Mouse (Mus musculus): ENCODE measurements at regions not wholly inside any gene's neighbourhood (a gene's known extent, or its start where the extent isn't known, plus 50 kb on each side); places are given as distances from the start of the nearest gene placed in this dataset.
"Not testable (repeated sequence)": the region's sequence is repeated elsewhere in the genome, so short reads cannot be mapped to it uniquely, and the experiment has no call there.

DNA sequence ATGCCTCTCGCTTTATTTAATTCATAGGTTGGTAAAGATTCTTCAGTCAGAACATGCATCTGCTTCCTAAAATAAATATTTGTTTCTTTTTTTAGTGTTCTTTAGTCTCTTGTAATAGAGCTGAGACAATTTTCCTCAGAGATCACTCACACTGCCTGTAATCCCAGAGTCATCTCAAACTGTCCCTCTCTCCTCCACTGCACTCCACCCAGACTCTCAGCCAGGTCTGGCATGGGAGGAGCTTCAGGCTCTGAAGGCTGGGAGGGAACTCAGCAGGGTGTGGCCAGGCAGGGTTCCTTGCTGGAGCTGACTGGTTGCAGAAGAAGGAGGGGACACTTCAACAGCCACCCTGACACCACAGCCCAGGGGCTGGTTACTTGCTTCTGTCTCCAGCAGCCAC is 524.8 kb downstream of the Dad1 start:
- DNase-seq (ENCODE audit: low read depth, low spot score): not testable (repeated sequence)

DNA sequence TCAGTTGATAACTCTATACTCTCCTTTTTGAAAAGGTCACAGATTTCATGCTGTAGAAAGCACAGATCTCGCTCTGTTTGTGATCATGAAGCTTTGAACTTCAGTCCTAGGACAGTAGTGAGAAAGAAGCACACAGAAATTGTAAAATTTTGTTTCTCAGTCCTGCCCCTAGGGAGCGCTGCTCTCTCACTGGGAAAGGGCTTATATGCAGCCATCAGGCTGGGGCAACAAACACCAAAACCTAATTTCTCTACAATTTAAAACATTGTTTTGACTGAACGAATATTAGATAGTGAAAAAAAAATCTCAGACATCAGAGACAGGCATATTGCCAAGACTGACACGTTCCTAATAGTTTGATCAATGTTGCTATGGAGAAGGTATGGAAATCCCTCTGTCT is 527.0 kb downstream of the Dad1 start:
- DNase-seq (ENCODE audit: low read depth, low spot score): not testable (repeated sequence)

GRCm38 (mm10) chr14:53723611-53724010 is 530.3 kb downstream of the Dad1 start:
- not testable (repeated sequence) for DNase-seq (ENCODE audit: low read depth, low spot score)

DNA sequence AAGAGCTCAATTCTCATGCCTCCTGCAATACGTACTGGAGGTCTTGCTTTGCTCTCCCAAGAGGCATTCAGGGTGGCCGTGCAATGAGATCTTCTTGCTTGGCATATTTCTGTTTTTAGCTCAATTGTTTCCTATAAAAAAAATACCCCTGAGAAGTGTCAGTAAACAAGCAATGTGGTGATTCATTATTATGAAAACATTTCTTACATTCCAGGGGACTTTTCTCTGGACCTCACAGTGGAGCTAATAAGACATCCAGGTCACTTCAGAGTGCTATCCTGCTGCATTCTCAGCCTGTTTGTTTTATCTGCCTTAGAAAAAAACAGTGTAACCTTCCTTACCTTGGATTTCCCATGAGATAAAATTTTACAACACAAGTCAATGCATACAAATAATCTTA is 532.0 kb downstream of the Dad1 start:
- DNase-seq (ENCODE audit: low read depth, low spot score): not testable (repeated sequence)

GRCm38 (mm10) chr14:53709627-53710026 is 544.3 kb downstream of the Dad1 start:
- DNase-seq (ENCODE audit: low read depth, low spot score): peak; percentile 38

DNA sequence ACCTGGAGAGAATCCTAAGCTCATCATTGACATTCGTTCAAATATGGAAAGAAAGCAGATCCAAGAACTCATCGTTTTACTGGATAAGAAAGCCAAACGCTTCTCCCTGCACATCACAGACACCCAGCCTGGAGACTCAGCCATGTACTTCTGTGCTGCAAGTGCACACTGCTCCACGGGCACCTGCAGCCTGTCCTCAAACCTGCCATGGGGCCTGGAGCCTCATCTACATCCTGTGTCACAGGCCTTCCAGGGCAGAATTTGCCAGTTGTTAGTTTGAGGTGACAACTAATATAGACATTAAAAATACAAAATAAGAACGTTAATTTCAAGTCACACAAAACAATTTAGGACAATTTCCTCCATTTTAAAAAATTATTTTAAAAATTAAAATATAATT is 549.6 kb downstream of the Dad1 start:
- not testable (repeated sequence) for DNase-seq (ENCODE audit: low read depth, low spot score)

DNA sequence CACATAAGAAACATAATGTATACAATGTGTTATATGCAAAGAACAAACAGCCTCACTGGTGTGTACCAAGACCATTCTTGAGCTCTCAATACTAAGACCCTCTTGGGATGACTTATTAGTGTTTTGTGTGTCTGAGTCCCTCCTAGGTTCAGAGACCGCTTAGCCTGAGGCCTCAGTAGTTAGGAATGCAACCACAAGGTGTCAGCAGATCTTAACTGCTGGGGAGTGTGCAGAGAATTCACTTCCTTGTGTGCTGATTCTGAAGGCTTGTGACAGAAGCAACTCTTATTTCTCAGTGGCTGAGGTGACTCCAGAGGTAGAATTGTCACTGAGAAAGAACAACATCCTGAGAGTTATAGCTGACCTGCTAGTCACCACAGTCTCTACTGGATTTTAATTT is 550.3 kb downstream of the Dad1 start:
- DNase-seq (ENCODE audit: low read depth, low spot score): peak; percentile 18

DNA sequence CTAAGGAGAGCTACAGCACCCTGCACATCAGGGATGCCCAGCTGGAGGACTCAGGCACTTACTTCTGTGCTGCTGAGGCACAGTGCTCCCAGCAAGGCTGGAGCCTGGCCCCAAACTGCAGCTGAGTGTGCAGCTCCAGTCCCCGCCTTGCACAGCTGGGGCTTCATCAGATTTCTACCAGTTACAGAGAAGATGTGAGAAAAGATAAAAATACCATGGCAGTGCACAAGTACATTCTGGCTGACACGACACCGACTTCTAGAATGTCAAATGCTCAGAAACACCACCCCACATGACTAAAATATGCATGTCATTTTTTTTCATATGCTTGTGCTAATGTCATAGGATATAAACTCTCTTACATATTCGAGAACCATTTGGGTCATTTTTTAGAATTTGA is 569.8 kb downstream of the Dad1 start:
- DNase-seq (ENCODE audit: low read depth, low spot score): not testable (repeated sequence)

- DNase-seq (ENCODE audit: low read depth, low spot score): peak; percentile 58
These were observed 570.4 kb downstream of the Dad1 start for GRCm38 (mm10) chr14:53683361-53684015.

GRCm38 (mm10) chr14:53682679-53683078 is 571.2 kb downstream of the Dad1 start:
- DNase-seq (ENCODE audit: low read depth, low spot score): not testable (repeated sequence)

GRCm38 (mm10) chr14:53681320-53681719 is 572.6 kb downstream of the Dad1 start:
- DNase-seq (ENCODE audit: low read depth, low spot score): not testable (repeated sequence)

- DNase-seq (ENCODE audit: low read depth, low spot score): peak; percentile 50
These were observed 588.2 kb downstream of the Dad1 start for GRCm38 (mm10) chr14:53665681-53666080.

DNA sequence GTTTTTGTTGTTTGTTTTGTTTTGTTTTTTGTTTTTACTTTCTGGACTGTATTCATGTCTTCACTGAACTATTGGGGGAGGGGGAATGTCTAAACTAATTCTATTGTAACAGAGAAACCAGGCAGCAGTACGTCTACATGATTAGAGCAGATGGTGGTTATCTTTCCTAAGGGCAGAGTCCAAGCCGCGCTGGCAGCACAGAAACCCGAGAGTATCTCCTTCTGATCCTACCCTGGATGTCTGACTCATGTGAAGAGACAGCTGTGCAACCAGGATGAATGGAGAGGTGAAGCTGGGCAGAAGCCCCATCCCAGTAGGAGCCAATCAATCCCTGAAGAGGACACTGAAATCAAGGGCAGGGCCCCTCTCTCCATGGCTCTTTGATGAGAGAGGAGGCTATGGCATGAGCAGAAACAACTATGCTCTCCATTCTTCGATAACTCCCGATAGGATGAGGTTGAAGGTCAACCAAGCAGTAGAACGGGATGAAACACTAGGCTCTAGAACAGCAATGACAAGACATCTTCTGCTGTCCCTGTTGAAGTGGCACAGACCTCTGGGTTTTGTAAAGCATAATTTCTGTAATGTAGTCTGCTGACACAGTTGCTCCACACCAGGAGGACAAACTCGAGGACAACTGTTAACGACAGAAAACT is 591.1 kb downstream of the Dad1 start:
- DNase-seq (ENCODE audit: low read depth, low spot score): not testable (repeated sequence)

DNA sequence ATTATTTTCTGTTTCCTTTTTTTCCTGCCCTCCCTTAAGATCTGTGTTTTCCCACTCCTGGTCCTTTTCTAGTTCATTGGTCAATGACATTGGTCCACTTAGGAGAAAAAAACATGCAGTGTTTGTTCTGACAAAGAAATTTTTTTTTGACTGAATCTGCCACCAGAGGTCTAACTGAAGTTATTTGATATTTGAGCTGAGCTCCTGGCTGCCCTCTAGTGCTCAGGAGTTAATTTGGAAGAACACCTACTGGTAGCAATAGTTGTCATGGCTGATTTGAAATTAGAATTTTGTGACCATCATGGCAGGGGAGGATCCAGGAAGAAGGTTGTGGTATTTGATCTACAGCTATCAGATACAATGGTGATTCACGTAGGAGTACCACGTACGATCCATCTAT is 599.2 kb downstream of the Dad1 start:
- DNase-seq (ENCODE audit: low read depth, low spot score): peak; percentile 3

DNA sequence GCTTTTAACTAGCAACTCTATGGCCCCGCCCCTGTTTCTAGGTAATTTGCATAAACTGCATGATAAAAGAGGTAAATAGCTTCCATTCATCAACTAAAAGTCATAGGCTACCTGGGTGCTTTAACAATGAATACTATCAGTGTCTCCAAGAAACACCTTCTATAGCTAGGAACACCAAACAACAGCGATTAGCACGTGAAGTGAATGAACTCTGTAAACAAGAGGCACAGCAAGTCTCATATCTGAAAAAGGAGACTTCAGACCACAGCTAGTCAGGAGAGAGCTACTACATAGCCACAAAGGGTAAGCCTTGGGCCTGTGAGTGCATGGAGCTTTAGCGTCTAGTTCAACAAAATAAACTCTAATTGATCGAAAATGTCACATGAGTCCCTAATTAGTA is 602.8 kb downstream of the Dad1 start:
- DNase-seq (ENCODE audit: low read depth, low spot score): not testable (repeated sequence)

DNA sequence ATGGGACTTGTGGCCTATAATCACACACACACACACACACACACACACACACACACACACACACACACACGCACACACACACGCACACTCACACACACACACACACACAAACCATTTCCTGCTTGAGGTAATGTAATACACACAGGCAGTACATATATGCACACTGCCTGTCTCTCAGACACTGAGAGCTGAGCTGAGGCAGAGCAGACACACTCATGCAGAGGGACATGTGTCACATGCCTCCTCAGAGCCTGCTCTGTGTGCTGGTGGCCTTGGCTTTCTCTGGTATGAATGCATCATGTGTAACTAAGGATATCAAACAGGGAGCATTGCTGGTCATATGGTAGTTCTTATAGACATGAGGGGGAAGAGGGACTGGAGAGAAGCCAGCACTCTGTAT is 604.7 kb downstream of the Dad1 start:
- not testable (repeated sequence) for DNase-seq (ENCODE audit: low read depth, low spot score)

DNA sequence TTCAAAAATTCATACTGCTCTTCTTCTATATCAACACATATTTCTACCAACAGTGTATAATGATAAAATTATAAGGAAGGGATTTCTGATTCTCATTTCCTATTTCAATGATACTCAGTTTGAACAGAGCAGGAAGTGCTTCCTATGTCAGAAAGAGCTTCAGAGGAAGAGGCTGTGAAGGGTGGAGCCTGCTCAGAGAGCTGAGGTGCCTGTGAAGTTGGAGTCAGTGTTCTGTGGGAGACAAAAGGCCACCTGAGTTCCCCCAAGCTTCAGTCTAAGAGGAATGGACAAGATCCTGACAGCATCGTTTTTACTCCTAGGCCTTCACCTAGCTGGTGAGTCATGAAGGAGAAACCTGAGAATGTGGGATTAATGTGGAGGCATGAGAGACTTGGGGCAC is 613.5 kb downstream of the Dad1 start:
- peak; percentile 5 for DNase-seq (ENCODE audit: low read depth, low spot score)

- DNase-seq (ENCODE audit: low read depth, low spot score): peak; percentile 59
These were observed 616.2 kb downstream of the Dad1 start for GRCm38 (mm10) chr14:53637664-53638063.

- not testable (repeated sequence) for DNase-seq (ENCODE audit: low read depth, low spot score)
These were observed 618.7 kb downstream of the Dad1 start for GRCm38 (mm10) chr14:53635206-53635605.

DNA sequence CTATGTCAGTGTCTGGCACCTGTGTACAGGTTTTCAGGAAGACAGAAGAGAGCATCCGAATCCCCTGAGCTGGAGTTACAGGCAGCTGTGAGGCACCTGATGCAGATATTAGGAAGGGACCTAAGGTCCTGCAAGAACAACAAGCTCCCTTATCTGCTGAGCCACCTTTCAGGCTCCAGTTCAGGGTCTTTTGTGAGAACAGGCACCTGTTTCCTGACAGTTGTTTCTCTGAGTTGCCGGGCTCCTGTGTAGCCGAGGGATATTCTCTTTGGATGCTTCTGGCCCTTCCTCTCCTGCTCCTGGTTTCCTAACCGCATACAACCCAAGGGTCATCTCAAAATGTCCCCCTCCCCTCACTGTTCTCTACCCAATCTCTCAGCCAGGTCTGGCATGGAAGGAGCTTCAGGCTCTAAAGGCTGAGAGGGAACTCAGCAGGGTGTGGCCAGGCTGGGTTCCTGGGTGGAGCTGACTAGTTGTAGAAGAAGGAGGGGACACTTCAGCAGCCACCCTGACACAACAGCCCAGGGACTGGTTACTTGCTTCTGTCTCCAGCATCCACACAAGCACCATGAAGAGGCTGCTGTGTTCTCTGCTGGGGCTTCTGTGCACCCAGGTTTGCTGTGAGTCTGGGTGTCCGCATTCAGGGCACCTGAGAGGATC is 619.5 kb downstream of the Dad1 start:
- peak; percentile 8 for DNase-seq (ENCODE audit: low read depth, low spot score)

GRCm38 (mm10) chr14:53633743-53634142 is 620.2 kb downstream of the Dad1 start:
- DNase-seq (ENCODE audit: low read depth, low spot score): not testable (repeated sequence)

GRCm38 (mm10) chr14:53621376-53621775 is 632.5 kb downstream of the Dad1 start:
- DNase-seq (ENCODE audit: low read depth, low spot score): peak; percentile 41

DNA sequence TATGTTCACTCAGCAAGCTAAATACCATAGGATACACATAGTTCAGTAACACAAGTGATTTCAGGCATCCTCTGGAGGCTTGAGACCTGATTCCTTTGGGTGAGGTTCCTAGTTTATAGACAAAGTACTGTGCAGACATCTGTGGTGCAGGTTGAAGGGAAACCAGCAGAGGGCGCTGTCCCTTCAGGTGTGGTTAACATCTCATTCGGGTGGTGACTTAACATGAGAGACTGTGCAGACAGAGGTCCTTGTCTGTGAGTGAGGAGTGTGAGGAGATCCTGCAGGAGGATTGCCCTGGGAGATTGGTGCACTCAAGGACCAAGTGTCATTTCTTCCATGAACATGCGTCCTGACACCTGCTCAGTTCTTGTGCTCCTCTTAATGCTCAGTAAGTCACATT is 637.8 kb downstream of the Dad1 start:
- peak; percentile 6 for DNase-seq (ENCODE audit: low read depth, low spot score)

Data from CD4-positive helper T cell, adult 2 months (primary cell).